Mouse (Mus musculus): ENCODE results near the gene Gm5868.
A peak's percentile ranks its signal among the peaks of the same experiment; 100 is the strongest.
"Not testable (repeated sequence)": the region's sequence is repeated elsewhere in the genome, so short reads cannot be mapped to it uniquely, and the experiment has no call there.

The Gm5868 gene

GRCm38 (mm10) chr5:72587192-72587681 lies at the start of gene Gm5868:
Gene Gm5868, minus strand, starts transcription at chr5:72587551.
- DNase-seq (ENCODE audit: low spot score in 2 of 2), result no peak

DNA sequence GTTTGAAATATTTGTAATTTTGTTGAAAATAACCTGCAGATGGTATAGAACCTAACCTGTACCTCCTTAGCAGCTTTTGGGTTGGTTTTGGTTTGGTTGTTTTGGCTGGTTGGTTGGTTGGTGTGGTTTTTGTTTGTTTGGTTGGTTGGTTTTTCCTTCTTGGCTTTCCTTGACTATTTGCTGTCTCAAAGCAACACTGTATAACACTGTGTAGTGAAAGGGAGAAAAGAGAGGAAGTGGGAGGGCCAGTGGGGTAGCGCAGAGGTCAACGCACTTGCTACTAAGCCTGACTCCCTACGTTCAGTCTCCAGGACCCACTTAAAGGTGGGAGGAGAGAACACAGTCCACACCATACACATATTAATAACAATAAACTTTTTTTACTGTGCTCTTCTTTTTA lies 49.2 kb upstream of the Gm5868 start:
- DNase-seq (ENCODE audit: low spot score in 2 of 2), result no peak

- peak in 1 of 2 experiments; percentile 16 for DNase-seq (ENCODE audit: low spot score in 2 of 2)
Measured at GRCm38 (mm10) chr5:72636122-72636521, 48.8 kb upstream of the Gm5868 start.

DNA sequence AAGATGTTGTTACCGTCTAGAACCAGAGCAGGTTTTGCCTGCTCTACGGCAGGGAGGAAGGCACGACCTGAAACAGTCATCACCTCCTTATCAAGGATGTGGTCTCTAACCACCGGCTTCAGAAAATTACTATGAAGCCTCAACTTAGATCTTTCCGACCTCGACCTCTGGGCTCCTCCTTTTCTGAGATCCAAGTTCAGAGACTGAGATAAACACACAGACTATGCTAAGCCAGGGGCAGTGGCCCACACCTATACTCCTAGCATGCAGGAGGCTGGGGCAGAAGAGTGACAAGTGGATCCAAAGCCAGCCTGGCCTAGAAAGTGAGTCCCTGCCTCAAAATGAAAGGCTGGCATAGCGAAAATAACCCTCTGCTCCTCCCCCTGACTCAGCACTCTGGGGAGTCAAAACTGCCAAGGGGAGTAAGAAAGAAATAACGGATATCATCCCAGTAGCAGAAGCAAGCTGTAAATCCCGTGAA lies 47.5 kb upstream of the Gm5868 start:
- no peak for DNase-seq (ENCODE audit: low spot score in 2 of 2)

GRCm38 (mm10) chr5:72630026-72630425 lies 42.7 kb upstream of the Gm5868 start:
- DNase-seq (ENCODE audit: low spot score in 2 of 2), result no peak

DNA sequence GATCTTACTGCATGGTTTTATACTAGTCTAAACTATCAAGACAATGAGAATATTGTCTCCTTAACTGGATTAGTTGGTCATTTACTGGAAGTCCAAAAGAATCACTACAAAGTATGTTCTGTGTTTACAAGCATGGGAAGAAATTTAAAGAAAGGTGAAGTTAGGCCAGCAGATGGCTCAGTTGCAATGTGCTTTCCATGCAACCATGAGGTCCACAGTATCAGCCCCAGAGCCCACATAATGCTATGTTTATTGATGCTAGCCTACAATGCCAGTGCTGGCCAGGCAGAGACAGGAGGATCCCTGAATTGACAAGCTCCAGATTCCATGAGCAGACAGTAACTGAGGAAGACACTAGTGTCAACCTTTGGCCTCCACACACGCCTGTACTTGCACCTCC lies 33.7 kb upstream of the Gm5868 start:
- no peak for DNase-seq (ENCODE audit: low spot score in 2 of 2)

DNA sequence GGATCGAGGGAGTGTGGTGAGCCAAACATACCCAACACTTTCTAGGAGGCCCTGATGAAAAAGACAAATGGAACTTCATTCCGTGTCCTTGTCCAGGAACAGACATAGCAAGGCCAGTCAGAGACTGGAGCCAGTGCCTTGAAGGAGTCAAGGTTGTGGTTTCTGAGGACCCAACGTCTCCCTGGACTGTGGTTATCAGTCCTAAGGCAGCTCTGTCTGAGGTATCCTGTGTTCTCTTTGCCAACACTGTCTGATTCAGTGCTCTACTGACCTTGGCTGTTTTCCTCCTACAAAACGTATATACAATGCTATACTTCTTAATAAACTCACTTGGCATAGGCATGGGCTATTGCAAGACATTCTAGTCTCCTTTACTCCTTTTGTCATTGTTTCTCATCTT lies 30.1 kb upstream of the Gm5868 start:
- DNase-seq (ENCODE audit: low spot score in 2 of 2), result no peak

DNA sequence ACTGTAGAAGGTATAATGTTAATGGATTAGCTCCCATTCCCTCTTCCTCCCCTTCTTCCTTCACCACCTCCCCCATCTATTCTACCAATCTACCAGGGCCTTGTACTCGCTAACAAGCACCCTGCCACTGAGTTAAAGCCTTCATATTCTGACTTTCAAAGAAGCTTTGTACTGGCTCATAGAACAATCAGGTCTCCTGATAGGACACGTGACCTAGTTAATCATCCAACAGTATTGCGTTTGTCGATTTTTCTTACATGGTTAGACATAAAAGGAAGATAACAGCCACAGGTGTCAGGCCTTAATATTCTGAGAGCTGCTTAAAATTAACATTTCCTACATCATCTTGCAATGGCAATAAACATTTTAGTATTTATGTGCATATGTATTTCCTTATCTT lies 15.8 kb upstream of the Gm5868 start:
- no peak for DNase-seq (ENCODE audit: low spot score in 2 of 2)

DNA sequence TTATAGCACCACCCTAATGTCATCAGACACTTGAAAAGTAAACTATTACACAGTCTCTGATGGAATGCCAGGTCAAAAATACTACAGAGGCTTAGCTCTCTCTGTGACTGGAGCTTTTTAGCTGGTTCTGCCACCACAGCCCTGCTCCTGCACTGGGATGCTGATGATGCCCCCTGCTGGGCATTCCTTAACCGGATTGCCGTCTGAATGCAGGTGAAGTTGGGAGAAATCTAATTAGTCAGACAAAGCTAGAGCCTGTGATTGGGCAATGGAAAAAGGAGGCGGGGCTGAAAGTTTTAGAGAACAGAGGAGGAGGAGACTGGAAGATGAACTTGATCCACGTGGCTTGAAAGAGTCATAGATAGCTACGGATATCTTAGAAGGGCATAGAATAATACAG lies 13.7 kb upstream of the Gm5868 start:
- no peak for DNase-seq (ENCODE audit: low spot score in 2 of 2)

DNA sequence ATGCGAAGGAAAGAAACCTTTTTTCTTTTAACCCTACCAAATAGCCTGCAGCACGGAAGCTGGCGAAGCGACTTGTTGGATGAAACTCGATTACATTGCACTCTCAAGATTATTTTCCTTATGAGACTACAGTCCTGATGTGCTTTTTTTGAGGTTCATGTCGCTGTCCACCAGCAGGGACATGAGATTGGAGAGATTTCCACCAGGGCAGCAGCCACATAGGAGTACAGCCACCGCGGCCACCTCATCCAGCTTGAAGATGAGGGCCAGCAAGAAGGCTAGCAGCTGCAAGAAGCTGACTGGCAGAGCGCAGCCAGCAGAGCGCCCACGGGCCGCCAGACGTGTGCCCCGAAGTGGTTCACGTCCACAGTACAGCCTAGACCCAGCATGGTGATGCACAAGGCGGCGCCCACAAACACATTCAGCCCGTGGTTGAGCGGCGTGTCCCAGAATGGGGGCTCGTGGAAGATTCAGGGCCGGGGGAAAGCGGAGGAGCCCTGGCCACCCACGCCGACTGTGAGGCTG lies 622 bp downstream of the Gm5868 start:
- DNase-seq (ENCODE audit: low spot score in 2 of 2), result not testable (repeated sequence)

- DNase-seq (ENCODE audit: low spot score in 2 of 2), result not testable (repeated sequence)
Measured at GRCm38 (mm10) chr5:72586122-72586521, 1.2 kb downstream of the Gm5868 start.

DNA sequence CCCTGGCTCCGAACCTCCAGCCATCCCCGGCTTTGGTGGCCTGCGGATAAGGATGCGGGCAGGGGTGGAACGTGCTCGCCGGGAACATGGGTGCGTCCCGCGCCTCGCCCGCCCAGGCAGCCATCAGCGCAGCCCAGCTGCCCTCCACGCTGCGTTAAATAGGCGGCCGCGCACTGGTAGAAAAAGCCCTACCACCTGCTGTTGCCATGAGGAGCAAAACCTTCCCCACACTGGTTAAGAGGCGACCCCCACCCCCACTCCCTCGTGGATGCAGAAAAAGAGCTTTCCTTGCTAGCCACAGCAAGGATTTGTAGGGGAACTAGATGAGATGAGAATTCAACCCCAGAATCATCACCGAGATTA lies 6.4 kb downstream of the Gm5868 start, which contains the start of gene Zar1:
Gene Zar1 (minus strand): TSS at position 285 of the 363 bp plus-strand sequence.
- not testable (repeated sequence) for DNase-seq (ENCODE audit: low spot score in 2 of 2)

GRCm38 (mm10) chr5:72580088-72580969 lies 7.0 kb downstream of the Gm5868 start:
- DNase-seq (ENCODE audit: low spot score in 2 of 2), result peak in 1 of 2 experiments; percentile 63

GRCm38 (mm10) chr5:72579599-72579998 lies 7.8 kb downstream of the Gm5868 start:
- DNase-seq (ENCODE audit: low spot score in 2 of 2), result not testable (repeated sequence)

DNA sequence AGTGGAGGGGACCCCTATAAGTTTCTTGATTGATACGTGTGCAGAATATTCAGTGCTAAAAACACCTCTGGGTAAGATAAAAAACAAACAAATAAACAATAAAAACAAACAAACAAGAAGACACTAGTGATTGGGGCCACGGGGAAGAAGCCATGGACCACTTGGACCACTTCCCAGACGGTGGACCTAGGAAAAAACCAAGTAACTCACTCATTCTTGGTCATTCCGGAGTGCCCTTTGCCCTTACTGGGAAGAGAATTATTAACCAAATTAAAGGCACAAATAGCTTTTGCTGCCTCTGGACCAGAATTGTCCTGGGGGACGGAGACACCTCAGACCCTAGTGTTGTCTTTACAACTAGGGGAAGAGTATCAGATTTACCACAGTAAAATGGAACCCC lies 21.7 kb downstream of the Gm5868 start:
- no peak for DNase-seq (ENCODE audit: low spot score in 2 of 2)

DNA sequence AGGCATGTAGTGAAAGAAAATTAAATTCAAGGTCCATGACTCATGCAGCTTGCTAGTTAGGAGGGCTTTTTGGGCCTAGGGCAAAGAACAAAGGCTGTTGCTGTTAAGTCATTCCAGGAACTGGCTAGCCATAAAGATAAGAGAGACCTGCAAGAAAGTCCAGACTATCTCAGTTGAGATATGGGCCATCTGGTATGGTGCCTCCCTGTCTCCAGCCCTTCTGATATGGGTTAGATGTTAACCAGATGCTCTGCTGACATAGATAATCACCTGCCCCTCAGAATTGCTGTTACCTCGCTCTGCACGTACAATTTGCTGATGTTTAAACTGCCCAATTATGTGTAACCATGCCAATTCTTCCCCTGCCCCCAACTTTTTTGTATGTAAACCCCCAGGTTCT lies 24.2 kb downstream of the Gm5868 start:
- not testable (repeated sequence) for DNase-seq (ENCODE audit: low spot score in 2 of 2)

DNA sequence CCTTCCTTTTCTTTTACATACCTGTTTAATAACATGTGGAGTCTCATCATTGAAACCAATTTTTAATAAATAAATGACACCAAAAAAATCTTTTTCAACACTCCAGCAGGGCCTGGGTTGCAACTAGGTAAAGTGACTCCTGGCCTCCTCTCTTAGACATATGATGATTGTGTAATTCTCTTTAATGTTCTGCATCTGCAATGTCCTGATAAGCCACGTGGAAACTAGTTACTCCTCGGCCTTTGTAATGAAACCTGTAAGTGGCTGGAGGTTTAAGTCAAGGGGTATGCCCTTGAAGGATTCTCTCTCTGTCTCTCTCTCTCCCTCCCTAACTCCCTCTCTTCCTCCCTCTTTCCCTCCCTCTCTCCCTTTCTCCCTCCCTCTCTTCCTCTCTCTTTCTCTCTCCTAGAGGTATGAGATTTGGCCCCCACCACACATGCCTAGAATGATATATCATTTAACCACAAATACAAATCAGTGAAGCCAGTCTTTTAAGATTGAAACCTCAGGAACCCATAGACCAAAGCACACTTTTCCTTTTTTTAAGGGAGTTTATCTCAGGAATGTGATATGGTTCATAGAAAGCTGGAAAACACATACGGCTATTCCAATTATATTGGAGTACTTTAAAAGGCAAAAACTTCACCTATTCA lies 26.2 kb downstream of the Gm5868 start:
- no peak for DNase-seq (ENCODE audit: low spot score in 2 of 2)

GRCm38 (mm10) chr5:72559544-72560049 lies 27.8 kb downstream of the Gm5868 start, which contains the start of gene Nfxl1:
Gene Nfxl1, minus strand, starts transcription at chr5:72559684.
- peak; percentile 93 to 98 for DNase-seq (ENCODE audit: low spot score in 2 of 2)

DNA sequence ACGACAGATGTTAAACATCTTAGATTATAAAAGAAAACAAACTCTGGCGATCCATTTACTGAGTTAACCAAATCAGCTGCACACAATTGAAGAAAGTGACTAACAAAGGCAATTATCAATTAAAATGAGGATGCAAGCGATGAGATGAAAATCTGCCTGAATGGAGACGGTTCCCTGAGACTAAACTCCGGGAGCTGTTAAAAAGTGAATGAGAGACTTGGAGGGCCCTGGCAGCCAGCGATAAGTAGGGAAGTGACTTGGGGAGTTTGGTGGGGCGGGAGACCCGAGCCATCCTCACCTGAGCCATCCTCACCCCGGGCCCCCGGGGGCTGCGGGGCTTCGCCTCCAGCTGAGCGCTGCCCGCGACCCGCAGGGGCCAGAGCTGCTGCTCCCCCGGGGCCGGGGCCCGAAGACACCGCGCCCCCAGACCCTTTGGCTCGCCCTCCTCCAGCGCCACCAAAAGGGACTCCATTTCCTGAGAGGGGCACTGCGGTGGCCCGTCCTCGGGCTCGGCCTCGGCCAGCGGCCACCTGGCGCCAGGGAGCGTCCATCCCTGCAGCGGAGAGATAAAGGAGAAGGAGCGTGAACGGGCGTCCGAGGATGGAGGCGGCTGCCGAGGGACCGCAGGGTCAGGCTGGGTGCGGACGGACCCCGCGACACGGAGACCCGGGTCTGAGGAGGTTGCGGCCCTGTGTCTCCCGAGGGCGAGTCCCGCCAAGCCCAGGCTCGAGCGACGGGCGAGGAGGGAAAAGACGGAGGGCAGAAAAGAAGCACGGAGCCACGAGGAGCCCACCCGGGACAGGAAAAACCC lies 28.4 kb downstream of the Gm5868 start:
- peak; percentile 56 to 81 for DNase-seq (ENCODE audit: low spot score in 2 of 2)

DNA sequence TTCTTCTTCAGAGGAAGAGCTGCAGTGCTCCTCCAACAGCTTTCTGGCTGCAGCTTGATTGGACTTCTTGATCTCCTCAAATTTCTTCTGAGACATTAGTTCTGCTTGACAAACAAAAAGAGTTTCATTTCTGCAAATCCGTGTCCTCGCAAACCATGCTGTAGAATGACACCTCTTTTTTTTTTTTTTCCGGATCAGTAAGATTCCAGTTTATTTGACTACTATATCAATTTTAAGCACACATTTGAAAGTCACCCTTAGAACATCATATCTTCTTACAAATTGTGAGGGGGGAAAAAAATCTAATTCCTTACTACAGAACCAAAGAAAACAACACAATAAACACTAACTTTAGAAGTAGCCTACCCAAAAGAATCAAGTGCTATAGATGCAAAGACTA lies 31.1 kb downstream of the Gm5868 start:
- DNase-seq (ENCODE audit: low spot score in 2 of 2), result no peak

DNA sequence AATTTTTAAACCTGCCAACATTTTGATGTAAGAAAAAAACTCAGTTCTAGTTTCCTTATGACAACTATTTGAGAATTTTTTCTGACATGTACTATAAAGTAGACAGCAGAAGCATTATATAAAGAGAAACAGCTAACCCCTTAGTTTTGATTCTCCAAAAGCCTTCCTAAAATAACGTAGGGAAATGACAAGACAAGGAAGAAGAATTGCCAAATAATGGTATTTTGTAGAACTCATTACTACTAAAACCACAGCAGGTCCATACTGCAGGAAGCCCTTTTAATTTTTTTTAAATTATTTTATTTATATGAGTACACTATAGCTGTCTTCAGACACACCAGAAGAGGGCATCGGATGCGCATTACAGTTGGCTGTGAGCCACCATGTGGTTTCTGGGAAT lies 36.1 kb downstream of the Gm5868 start:
- peak in 1 of 2 experiments; percentile 21 for DNase-seq (ENCODE audit: low spot score in 2 of 2)

All from spleen, postnatal 4 days (tissue).